Mouse (Mus musculus) T-helper 17 cell (primary cell): ENCODE data around the gene Defb22.

Experiments
- in situ Hi-C, 2 experiments: fragments of 300-600 bp; cut with MboI, MseI; formaldehyde crosslinking; loops; 1 replicate in 1 of 2; 2 replicates in 1 of 2; pipeline ENCODE4 v1.15.1; 2025; ENCODE audit warnings: high pct_unique_total_duplicates in 2 of 2

The Defb22 gene

GRCm38 (mm10) chr2:152442322-152442721, 47.6 kb downstream of the Defb22 start:
- in situ Hi-C loops: no loop called here

GRCm38 (mm10) chr2:152439833-152440232, 50.1 kb downstream of the Defb22 start:
- in situ Hi-C loops: no loop called here

- in situ Hi-C loops: no loop called here
These were observed 51.0 kb downstream of the Defb22 start for GRCm38 (mm10) chr2:152438963-152439362.

- in situ Hi-C loops: no loop called here
These were observed 52.7 kb downstream of the Defb22 start for GRCm38 (mm10) chr2:152436983-152437860.

- in situ Hi-C loops: no loop called here
These were observed 53.5 kb downstream of the Defb22 start for GRCm38 (mm10) chr2:152436405-152436901.
